In the genomic region with DNA sequence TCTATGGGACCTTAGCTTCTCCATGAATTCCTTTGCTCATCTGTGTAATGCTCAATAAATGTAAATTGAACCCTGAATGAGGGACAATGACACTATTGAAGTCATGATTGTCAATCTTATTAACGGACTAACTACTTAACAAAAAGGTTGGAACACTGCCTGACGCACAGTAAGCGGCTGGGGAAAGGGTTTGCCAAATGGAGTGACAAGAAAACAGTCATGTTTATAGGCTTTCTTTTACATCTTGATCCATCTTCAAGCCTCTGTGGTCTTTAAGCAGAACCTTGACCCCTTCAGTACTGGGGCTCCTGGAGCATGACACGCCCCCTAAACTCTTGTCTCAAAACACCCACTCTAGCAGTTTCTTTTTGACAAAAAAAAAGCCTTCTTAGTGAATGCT, we compare ENCODE assay signal across 17 mouse cellular contexts.
"Had no signal": no experiment of that assay in that cellular context is flagged by ENCODE, and none has a peak within 500 bp of the region (broad histone marks: within the 10 kb centered on the region; RNA-seq: fewer than 3 reads in every experiment).

No protein-coding gene starts in this region.

- H3K4me2 ChIP-seq: limb, embryonic 13.5 days; midbrain, embryonic 11.5 days; neural tube, embryonic 12.5 days had no signal

- DNase-seq: kidney, adult 11 months; kidney, adult 9 months; kidney, postnatal 36 days; layer of hippocampus, adult 9-11 months; layer of hippocampus, postnatal 36 days; lung, adult 2 months; lung, postnatal 36 days; right cerebral cortex, adult 18-20 months; right cerebral cortex, postnatal 25 days; thymus, postnatal 4 days had no signal

- H3K4me3 ChIP-seq: limb, embryonic 13.5 days; myocyte; neural tube, embryonic 12.5 days had no signal

- H3K36me3 ChIP-seq: limb, embryonic 13.5 days; neural tube, embryonic 12.5 days had no signal

- H3K4me1 ChIP-seq: limb, embryonic 13.5 days; neural tube, embryonic 12.5 days had no signal

- H3K27ac ChIP-seq: kidney, postnatal 0 days; limb, embryonic 13.5 days; liver, embryonic 14.5 days; neural tube, embryonic 12.5 days; stomach, postnatal 0 days had no signal

- H3K9ac ChIP-seq: limb, embryonic 13.5 days; liver, embryonic 14.5 days; neural tube, embryonic 12.5 days had no signal

- H3K27me3 ChIP-seq: limb, embryonic 13.5 days; neural tube, embryonic 12.5 days had no signal

- H3K9me3 ChIP-seq: limb, embryonic 13.5 days; neural tube, embryonic 12.5 days had no signal
